Mouse (Mus musculus) adipocyte (in vitro differentiated cells): ENCODE data around the gene Aldh1a1.
A peak's percentile ranks its signal among the peaks of the same experiment; 100 is the strongest.

Source experiments
- DNase-seq: peaks from one replicate; pipeline ENCODE4 v3.0.0-alpha.2; 2016; ENCODE audit warnings: low spot score

Aldh1a1 gene

DNA sequence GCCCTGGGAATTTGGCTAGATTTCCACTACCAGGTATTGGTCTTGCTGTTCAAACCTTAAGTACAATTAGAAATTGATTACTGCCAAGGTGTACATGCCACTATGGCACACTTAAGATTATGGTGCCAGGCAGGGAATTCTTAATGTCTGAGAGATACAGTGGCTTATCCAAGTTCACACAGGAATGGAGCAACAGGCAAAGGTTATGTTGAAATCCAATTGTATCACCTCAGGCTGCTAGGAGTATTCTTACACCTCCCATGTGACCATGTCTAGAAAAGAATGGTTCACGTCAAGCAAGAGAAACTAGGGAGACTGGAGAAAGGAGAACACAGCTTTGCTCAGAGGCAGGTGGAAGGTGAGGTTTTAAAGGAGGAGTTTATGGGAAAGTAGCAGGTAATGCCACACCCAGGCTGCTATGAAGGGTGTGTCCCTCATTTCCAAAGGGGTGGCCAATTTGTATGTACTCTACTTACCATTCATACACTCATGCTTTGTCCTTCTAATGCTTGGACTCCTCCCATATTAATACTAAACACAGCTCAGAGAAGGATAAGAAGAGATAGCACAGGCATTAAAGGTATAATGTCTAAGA, 160.7 kb downstream of the Aldh1a1 start:
- no peak for DNase-seq

DNA sequence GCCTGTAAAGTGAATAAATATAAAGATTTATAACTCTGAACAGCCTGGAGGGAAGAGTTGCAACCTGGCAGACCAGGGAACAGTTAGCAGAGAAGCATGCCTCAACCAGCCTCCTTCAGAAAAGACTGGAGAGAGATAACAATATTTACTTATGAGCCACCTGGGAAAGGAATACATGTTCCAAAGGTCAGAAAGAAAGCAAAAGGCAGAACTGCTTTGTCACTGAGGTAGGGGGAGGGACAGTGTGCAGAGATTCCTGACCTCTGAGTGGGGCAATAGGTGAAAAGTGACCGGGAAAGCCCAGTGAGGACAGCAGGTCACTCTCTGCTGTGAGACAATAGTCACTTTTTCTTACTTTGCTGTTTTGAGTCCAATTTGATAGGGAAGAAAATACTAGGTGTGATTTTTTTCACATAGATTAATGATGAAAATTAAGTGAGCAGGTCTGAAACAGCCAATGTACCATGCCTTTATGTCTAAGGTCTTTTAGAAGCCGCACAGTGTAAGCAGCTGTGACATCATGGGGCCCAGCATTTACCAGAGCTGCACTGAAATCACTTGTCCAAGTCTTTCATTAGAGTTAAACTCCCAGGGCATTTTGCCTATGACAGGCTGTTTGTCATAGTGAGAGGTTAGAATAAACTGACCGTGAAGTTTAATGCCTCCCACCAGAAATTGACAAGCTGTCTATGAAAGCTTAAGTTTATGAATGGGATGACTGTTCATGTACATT, 161.8 kb downstream of the Aldh1a1 start:
- peak; percentile 7 for DNase-seq

DNA sequence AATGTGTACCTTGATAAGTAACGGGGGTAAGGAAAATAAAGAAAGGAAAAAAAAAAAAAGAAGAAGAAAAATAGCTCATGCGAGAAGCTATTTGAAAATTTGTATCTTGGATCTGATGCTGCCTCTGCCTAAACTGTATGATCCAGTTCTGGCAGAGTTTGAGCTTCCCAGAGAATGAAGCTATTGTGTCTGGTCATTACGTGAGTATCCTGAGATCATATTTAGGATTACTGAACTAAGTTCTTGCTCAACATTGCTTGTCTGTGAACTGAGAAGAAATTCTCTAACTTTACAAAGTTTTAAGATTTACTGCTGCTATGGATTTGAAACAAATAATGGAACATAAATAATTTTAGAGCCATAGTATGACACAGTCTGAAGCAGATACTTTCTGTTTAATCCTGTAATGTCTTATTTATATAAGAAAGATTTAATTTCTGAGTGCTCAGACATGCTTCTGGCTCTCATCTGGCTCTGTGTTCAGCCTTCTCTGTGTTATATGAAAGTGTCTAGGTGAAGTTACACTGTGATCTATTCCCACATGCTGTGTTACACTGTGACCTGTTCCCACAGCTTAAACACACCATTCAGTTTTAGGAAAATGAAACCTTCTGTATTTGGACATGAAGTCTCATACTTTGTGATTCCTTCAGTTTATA, 185.3 kb downstream of the Aldh1a1 start:
- DNase-seq, result no peak
